Mouse (Mus musculus): ENCODE results near the gene Hoxb2. TPM values are rescaled to one million over a fixed set of nuclear protein-coding genes. Genes with fewer than 3 reads are reported as not detected.
A peak's percentile ranks its signal among the peaks of the same experiment; 100 is the strongest.

The Hoxb2 gene
- polyA plus RNA-seq, 1 experiment from 2014 or later: 51.6 TPM

DNA sequence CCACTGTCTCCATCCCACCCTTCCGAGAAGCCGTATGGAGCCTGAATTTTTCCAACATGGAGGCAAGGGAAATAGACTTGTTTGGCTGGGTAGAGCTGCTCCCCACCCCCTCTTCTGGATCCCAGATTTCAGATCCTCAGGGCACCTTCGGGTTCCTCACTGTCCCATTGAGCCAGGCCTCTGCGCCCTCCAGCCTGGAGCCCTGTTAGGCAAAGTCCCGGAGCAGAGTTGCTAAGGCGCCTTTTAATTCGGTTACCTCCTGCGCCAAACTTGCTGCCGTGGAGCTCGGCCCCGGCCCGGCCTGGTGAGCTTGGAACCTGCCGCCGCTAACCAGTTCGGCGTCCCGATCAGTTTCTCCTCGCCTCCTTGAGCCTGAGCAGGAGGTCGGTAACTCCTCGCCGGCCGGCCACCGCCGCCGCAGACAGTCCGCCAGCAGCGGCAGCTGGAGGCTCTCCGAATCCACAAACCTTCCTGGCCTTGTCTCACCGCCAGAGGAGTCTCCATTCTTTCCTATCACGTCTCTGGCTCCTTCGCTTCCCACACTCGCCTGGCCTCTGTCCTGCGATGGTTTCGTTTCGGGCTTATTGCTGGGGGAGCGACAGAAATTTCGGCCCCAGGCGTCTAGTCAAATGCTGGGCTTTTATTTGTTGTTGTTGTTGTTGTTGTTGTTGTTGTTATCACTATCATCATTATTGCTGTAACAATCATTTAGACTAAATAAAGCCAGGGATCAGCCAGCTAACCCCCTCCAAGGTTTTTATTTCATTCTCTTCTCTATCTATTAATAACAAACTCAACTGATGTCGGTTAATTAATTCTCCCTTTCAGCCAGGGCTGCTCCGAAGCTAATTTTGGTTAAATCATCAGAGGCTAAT lies 8.4 kb upstream of the Hoxb2 start:
- H3K9me3 ChIP-seq (ENCODE audit: low read depth, low read length): no peaks in the 10 kb centered on the region
- ATAC-seq (ENCODE audit: insufficient read depth) (no peak), DNase-seq (peak; percentile 73)
- peak overlapping the region; percentile 64 for H3K4me3 ChIP-seq (ENCODE audit: low read depth, low read length)
- peak overlapping the region; percentile 100 for H3K27ac ChIP-seq (ENCODE audit: low read depth)
- H3K36me3 ChIP-seq (ENCODE audit: insufficient read depth): peaks cover 63% of the 10 kb centered on the region
- H3K27me3 ChIP-seq (ENCODE audit: insufficient read depth, low read length): peaks cover 46% of the 10 kb centered on the region
- H3K4me2 ChIP-seq: peak overlapping the region; percentile 84
- peak overlapping the region; percentile 97 for H3K9ac ChIP-seq
- H3K4me1 ChIP-seq (ENCODE audit: insufficient read depth): peaks cover 24% of the 10 kb centered on the region
- peak; percentile 29 for TF ChIP-seq CTCF (IDR thresholded peaks at IDR 0.05; ENCODE audit: low read depth)
- WGBS: 1% methylated on average over 40 of the region's 40 CpGs

DNA sequence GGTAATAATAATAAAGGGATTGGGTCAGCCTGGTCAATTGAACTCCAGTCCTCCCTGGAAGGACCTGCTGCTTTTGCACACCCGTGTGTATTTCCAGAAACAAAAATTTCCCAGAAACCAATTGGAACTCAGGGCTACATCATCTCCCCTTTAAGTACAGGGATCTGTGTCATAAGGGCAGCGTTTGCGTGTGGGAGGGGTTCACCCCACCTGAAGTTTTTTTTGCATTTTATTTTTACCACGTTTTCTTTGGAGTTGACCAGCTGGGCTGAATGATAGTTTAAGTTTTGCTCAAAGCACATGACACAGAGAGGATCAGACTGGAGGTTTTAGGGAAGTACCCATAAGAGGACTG lies 7.8 kb upstream of the Hoxb2 start:
- WGBS: 7% methylated on average over 4 of the region's 4 CpGs
- Histone ChIP-seq H3K9me3 (ENCODE audit: low read depth, low read length) (no peaks in the 10 kb centered on the region), H3K9ac (peak overlapping the region; percentile 97), H3K4me1 (ENCODE audit: insufficient read depth) (peaks cover 24% of the 10 kb centered on the region), H3K4me2 (peak overlapping the region; percentile 84), H3K4me3 (ENCODE audit: low read depth, low read length) (peak overlapping the region; percentile 64), H3K27ac (ENCODE audit: low read depth) (peak overlapping the region; percentile 100), H3K27me3 (ENCODE audit: insufficient read depth, low read length) (peaks cover 46% of the 10 kb centered on the region), H3K36me3 (ENCODE audit: insufficient read depth) (peaks cover 60% of the 10 kb centered on the region)
- peak; percentile 46 for DNase-seq
- ATAC-seq (ENCODE audit: insufficient read depth): no peak
- TF ChIP-seq CTCF (IDR thresholded peaks at IDR 0.05; ENCODE audit: low read depth): no peak

DNA sequence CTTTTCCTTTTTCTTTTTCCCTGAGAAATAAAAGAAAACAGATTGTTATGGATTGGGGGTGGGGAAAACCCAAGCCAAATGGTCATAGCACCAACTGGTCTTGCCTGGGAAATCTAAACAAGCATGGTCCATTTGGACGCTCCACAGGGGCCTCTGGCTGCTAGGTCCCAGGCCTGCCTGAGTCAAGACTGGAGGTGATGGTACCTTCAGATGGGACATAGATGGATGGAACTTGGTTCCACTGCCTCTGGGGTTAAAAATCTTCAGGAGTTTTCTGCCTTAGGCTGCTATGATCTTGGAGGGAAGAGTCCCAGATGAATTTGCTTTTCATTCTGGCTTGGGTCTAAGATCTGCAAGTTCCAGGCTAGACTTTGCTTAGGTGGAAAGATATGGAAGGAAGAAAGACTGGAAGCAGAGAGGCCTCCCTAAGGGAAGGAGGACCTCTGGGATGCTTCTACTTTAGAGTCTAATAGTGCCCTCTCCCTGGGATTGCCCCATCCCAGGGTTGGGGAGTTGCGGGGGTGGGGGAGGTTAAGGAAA lies 7.0 kb upstream of the Hoxb2 start:
- peak overlapping the region; percentile 84 for H3K4me2 ChIP-seq
- peak overlapping the region; percentile 64 for H3K4me3 ChIP-seq (ENCODE audit: low read depth, low read length)
- peaks cover 54% of the 10 kb centered on the region for H3K36me3 ChIP-seq (ENCODE audit: insufficient read depth)
- TF ChIP-seq CTCF (IDR thresholded peaks at IDR 0.05; ENCODE audit: low read depth): no peak
- H3K27me3 ChIP-seq (ENCODE audit: insufficient read depth, low read length): peaks cover 43% of the 10 kb centered on the region
- peak overlapping the region; percentile 100 for H3K27ac ChIP-seq (ENCODE audit: low read depth)
- no peaks in the 10 kb centered on the region for H3K9me3 ChIP-seq (ENCODE audit: low read depth, low read length)
- peak; percentile 64 for DNase-seq
- ATAC-seq (ENCODE audit: insufficient read depth): no peak
- peaks cover 28% of the 10 kb centered on the region for H3K4me1 ChIP-seq (ENCODE audit: insufficient read depth)
- H3K9ac ChIP-seq: peak overlapping the region; percentile 97
- 25% methylated on average over 2 of the region's 2 CpGs for WGBS

DNA sequence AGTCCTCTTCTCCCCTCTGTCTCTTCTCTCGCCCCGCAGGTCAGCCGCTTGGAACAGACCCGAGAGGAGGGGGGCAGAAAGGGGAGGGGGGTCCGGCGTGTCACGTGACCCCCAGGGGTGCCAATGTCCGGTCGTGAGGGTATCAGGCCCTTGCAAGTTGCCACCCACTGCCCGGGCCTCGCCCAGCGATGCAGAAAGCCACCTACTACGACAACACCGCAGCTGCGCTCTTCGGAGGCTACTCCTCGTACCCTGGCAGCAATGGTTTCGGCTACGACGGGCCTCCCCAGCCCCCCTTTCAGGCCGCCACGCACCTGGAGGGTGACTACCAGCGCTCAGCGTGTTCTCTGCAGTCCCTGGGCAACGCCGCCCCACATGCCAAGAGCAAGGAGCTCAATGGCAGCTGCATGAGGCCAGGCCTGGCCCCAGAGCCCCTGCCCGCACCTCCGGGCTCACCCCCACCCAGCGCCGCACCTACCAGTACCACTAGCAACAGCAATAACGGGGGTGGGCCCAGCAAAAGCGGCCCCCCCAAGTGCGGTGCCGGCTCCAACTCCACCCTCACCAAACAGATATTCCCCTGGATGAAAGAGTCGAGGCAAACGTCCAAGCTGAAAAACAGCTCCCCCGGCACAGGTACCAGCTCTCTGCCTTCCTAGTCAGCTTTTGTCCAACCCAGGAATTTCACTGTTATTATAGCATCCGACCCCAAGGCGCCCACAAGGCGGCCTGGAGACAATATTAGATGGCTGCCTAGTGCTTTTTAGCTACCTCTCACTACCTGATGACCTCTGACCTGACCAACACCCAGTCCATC lies 6.1 kb upstream of the Hoxb2 start:
- 9% methylated on average over 40 of the region's 40 CpGs for WGBS
- peak; percentile 71 for DNase-seq
- H3K36me3 ChIP-seq (ENCODE audit: insufficient read depth): peaks cover 46% of the 10 kb centered on the region
- peak overlapping the region; percentile 64 for H3K4me3 ChIP-seq (ENCODE audit: low read depth, low read length)
- peak overlapping the region; percentile 97 for H3K9ac ChIP-seq
- H3K27ac ChIP-seq (ENCODE audit: low read depth): peak overlapping the region; percentile 100
- no peak for ATAC-seq (ENCODE audit: insufficient read depth)
- H3K4me2 ChIP-seq: peak overlapping the region; percentile 84
- H3K9me3 ChIP-seq (ENCODE audit: low read depth, low read length): no peaks in the 10 kb centered on the region
- no peak for TF ChIP-seq CTCF (IDR thresholded peaks at IDR 0.05; ENCODE audit: low read depth)
- peaks cover 26% of the 10 kb centered on the region for H3K4me1 ChIP-seq (ENCODE audit: insufficient read depth)
- peaks cover 37% of the 10 kb centered on the region for H3K27me3 ChIP-seq (ENCODE audit: insufficient read depth, low read length)

DNA sequence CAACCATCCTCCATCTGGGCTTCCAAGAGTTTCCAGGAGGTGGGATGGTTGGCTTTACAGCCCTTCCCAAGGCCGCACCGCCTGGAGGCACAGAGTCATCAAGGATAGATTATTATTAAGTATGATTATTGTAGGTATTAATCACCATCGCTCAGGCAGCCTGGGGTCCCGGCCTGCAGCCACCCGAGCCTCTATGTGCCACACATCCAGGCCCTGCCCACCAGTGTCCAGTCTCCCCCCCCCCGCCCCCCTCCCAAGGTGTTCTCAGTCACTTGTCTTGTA lies 5.5 kb upstream of the Hoxb2 start:
- peak overlapping the region; percentile 100 for H3K27ac ChIP-seq (ENCODE audit: low read depth)
- no peaks in the 10 kb centered on the region for H3K9me3 ChIP-seq (ENCODE audit: low read depth, low read length)
- no peak for DNase-seq
- peaks cover 34% of the 10 kb centered on the region for H3K27me3 ChIP-seq (ENCODE audit: insufficient read depth, low read length)
- H3K36me3 ChIP-seq (ENCODE audit: insufficient read depth): peaks cover 46% of the 10 kb centered on the region
- ATAC-seq (ENCODE audit: insufficient read depth): no peak
- peak overlapping the region; percentile 97 for H3K9ac ChIP-seq
- H3K4me2 ChIP-seq: peak overlapping the region; percentile 84
- peak overlapping the region; percentile 64 for H3K4me3 ChIP-seq (ENCODE audit: low read depth, low read length)
- no peak for TF ChIP-seq CTCF (IDR thresholded peaks at IDR 0.05; ENCODE audit: low read depth)
- WGBS: 12% methylated on average over 6 of the region's 6 CpGs
- peaks cover 25% of the 10 kb centered on the region for H3K4me1 ChIP-seq (ENCODE audit: insufficient read depth)

DNA sequence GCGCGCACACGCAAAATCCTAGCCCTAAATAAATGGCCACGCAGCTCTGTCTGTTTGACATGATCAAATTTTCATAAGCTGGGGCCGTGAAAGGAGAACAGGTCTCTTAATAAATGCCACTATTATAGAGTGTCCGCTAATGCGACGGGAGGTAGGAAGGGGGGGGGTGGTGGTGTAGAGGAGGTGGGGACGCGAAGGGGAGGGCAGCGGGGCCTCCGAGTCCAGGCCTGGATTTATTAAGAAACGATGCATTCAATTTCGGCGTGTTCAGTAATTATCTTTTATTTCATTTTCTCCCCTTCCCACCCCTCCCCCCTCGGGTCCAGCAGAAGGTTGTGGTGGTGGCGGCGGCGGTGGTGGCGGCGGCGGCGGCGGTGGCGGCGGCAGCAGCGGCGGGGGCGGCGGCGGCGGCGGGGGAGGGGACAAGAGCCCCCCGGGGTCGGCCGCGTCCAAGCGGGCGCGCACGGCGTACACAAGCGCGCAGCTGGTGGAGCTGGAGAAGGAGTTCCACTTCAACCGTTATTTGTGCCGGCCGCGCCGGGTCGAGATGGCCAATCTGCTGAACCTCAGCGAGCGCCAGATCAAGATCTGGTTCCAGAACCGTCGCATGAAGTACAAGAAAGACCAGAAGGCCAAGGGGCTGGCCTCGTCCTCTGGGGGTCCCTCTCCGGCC lies 5.0 kb upstream of the Hoxb2 start:
- peaks cover 23% of the 10 kb centered on the region for H3K4me1 ChIP-seq (ENCODE audit: insufficient read depth)
- WGBS: 1% methylated on average over 42 of the region's 56 CpGs
- H3K9ac ChIP-seq: peak overlapping the region; percentile 97
- peaks cover 34% of the 10 kb centered on the region for H3K27me3 ChIP-seq (ENCODE audit: insufficient read depth, low read length)
- H3K9me3 ChIP-seq (ENCODE audit: low read depth, low read length): no peaks in the 10 kb centered on the region
- DNase-seq: peak; percentile 76
- peak overlapping the region; percentile 84 for H3K4me2 ChIP-seq
- H3K4me3 ChIP-seq (ENCODE audit: low read depth, low read length): peak overlapping the region; percentile 64
- peaks cover 46% of the 10 kb centered on the region for H3K36me3 ChIP-seq (ENCODE audit: insufficient read depth)
- ATAC-seq (ENCODE audit: insufficient read depth): no peak
- H3K27ac ChIP-seq (ENCODE audit: low read depth): peak overlapping the region; percentile 100
- no peak for TF ChIP-seq CTCF (IDR thresholded peaks at IDR 0.05; ENCODE audit: low read depth)
